Mouse (Mus musculus) kidney, postnatal 36 days (tissue): ENCODE data around the gene Cdc5l.

ENCODE experiments used
- DNase-seq, 2 experiments: peaks; one replicate each; pipeline ENCODE4 v3.0.0; 2021 to 2022; ENCODE audit warnings: mixed read lengths in 2 of 2

The Cdc5l gene

GRCm38 (mm10) chr17:45364871-45365270 is 68.7 kb downstream of the Cdc5l start:
- peak; percentile 12 to 64 for DNase-seq

- DNase-seq: no peak
Measured at GRCm38 (mm10) chr17:45360950-45361349, 72.6 kb downstream of the Cdc5l start.

GRCm38 (mm10) chr17:45359443-45359842 is 74.1 kb downstream of the Cdc5l start:
- DNase-seq: peak; percentile 15 to 46

GRCm38 (mm10) chr17:45356431-45356830 is 77.1 kb downstream of the Cdc5l start:
- DNase-seq: no peak

GRCm38 (mm10) chr17:45347951-45348350 is 85.6 kb downstream of the Cdc5l start:
- no peak for DNase-seq
